Mouse (Mus musculus) heart, embryonic 16.5 days (tissue): ENCODE data around the gene Ctbs. TPM values are rescaled to one million over a fixed set of nuclear protein-coding genes. Genes with fewer than 3 reads are reported as not detected.
A peak's percentile ranks its signal among the peaks of the same experiment; 100 is the strongest.

ENCODE experiments used
- ATAC-seq: fragments of 200-750 bp; cut with Nextera tagmentation; replicated peaks from 2 replicates; pipeline ENCODE4 v1.8.0; 2017; ENCODE audit warnings: moderate number of reproducible peaks; ENCODE audit not compliant: insufficient read depth, low FRiP score; ENCODE audit errors: extremely low read depth
- H3K27ac ChIP-seq: fragments of 300-500 bp; sonication (generic); 2 replicates; pipeline ENCODE4 v1.5.1; 2014; ENCODE audit warnings: mild to moderate bottlenecking, low read length, control low read depth, moderate library complexity
- H3K27me3 ChIP-seq: fragments of 300-500 bp; sonication (generic); 2 replicates; pipeline ENCODE4 v1.6.1; 2014; ENCODE audit warnings: low read length, mixed read lengths; ENCODE audit not compliant: control insufficient read depth, insufficient read depth
- H3K36me3 ChIP-seq: fragments of 300-500 bp; sonication (generic); 2 replicates; pipeline ENCODE4 v1.6.1; 2014; ENCODE audit not compliant: control insufficient read depth, insufficient read depth
- H3K4me1 ChIP-seq: fragments of 300-500 bp; sonication (generic); 2 replicates; pipeline ENCODE4 v1.6.1; 2014; ENCODE audit warnings: low read length, mixed read lengths; ENCODE audit not compliant: control insufficient read depth, insufficient read depth
- H3K4me2 ChIP-seq: fragments of 300-500 bp; sonication (generic); 2 replicates; pipeline ENCODE4 v1.6.1; 2014; ENCODE audit warnings: low read depth, mild to moderate bottlenecking, control low read depth, low read length
- H3K4me3 ChIP-seq: fragments of 300-500 bp; sonication (generic); 2 replicates; pipeline ENCODE4 v1.5.1; 2014; ENCODE audit warnings: mild to moderate bottlenecking, control low read depth, low read length
- H3K9ac ChIP-seq: fragments of 300-500 bp; sonication (generic); 2 replicates; pipeline ENCODE4 v1.6.1; 2014; ENCODE audit warnings: low read length, control low read depth
- H3K9me3 ChIP-seq: fragments of 300-500 bp; sonication (generic); replicated peaks from 2 replicates; pipeline ENCODE4 v1.6.1; 2016; ENCODE audit warnings: low read length; ENCODE audit not compliant: control insufficient read depth
- WGBS: fragments of 180-500 bp; shearing (Covaris S2); extraction: QIAGEN DNeasy Blood & Tissue Kit; methylation state at CpG from one replicate; pipeline ENCODE4 v1.1.7; 2014; 5-methylcytosine and 5-hydroxymethylcytosine counted together
- polyA plus RNA-seq: library from polyadenylated mRNA; unstranded; fragments of >200 nt; fragmentation: Nextera tagmentation; extraction: Ambion mirVana; gene quantifications from 2 replicates; pipeline ENCODE4 v1.2.1, GENCODE M21; 2015

Gene Ctbs
- polyA plus RNA-seq, 1 experiment from 2014 or later = 8.7 TPM

DNA sequence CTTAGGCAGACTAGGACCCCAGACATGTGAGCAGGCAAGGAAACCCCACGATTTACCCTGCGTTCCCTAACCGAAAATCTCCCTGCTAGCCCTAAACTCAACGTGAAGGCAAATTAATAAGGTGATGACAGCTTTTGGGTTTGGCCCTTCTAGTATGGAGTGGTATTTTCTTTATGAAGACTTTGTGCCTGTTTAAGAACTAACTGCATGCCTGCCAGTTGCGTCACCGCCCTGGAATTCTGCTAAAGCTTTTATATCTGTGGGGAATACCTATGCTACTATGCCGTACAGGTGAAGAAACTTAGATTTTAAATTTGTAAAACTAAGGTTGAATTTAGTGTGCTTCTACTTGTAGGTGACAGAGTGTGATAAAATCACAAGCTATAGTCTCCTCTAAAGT is 37.1 kb upstream of the Ctbs start:
- H3K4me1 ChIP-seq = peaks cover 11% of the 10 kb centered on the region
- H3K4me2 ChIP-seq = no peak overlapping the region
- no peaks in the 10 kb centered on the region for H3K27me3 ChIP-seq
- ATAC-seq = no peak
- H3K9ac ChIP-seq = no peak overlapping the region
- no peak overlapping the region for H3K27ac ChIP-seq
- H3K9me3 ChIP-seq = no peaks in the 10 kb centered on the region
- H3K36me3 ChIP-seq = no peaks in the 10 kb centered on the region
- no peak overlapping the region for H3K4me3 ChIP-seq
- WGBS = 70% methylated on average over 7 of the region's 7 CpGs

DNA sequence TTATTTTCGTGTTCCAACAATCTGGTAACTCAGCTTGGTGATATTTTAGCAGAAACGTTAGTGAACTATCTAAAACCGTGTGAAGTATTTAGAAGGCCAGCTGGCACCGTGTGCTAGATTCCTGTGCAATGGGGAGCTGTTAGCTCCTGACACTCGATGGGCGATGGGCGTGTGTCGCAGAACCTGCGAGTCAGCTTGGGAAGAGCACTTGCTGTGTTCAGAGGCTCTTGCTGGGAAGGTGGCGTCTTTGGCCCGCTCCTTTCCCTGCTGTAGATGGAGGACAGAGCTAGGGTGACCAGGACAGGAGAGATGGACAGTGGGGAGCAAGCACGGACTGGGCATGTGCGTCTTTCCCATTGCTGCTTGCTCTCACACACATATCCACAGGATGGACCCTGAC is 36.6 kb upstream of the Ctbs start:
- ATAC-seq = no peak
- Histone ChIP-seq H3K36me3 (no peaks in the 10 kb centered on the region), H3K4me1 (peaks cover 11% of the 10 kb centered on the region), H3K27ac (no peak overlapping the region), H3K4me2 (no peak overlapping the region), H3K4me3 (no peak overlapping the region), H3K27me3 (no peaks in the 10 kb centered on the region), H3K9ac (no peak overlapping the region), H3K9me3 (no peaks in the 10 kb centered on the region)
- WGBS = 78% methylated on average over 13 of the region's 13 CpGs

DNA sequence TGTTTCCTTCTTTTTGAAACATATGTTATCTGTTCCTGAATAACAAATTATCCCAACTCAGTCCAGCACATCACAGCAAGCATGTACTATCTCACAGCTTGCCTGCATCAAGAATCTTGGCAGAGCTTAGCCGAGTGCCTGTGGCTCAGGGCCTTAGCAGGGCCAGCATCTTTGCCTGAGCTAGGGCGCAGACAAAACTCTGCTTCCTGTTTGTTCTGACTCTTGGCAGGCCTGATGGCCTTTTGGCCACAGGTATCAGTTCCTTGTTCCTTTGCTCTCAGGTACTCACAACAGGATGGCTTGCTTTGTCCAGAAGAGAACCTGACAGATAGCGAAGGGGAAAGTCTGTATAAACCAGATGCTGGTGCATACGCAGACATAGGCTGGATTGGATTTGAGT is 35.6 kb upstream of the Ctbs start:
- H3K4me2 ChIP-seq = no peak overlapping the region
- H3K9ac ChIP-seq = no peak overlapping the region
- 70% methylated on average over 4 of the region's 4 CpGs for WGBS
- no peaks in the 10 kb centered on the region for H3K27me3 ChIP-seq
- no peak for ATAC-seq
- no peak overlapping the region for H3K27ac ChIP-seq
- H3K9me3 ChIP-seq = no peaks in the 10 kb centered on the region
- H3K4me1 ChIP-seq = peaks cover 11% of the 10 kb centered on the region
- no peak overlapping the region for H3K4me3 ChIP-seq
- no peaks in the 10 kb centered on the region for H3K36me3 ChIP-seq

DNA sequence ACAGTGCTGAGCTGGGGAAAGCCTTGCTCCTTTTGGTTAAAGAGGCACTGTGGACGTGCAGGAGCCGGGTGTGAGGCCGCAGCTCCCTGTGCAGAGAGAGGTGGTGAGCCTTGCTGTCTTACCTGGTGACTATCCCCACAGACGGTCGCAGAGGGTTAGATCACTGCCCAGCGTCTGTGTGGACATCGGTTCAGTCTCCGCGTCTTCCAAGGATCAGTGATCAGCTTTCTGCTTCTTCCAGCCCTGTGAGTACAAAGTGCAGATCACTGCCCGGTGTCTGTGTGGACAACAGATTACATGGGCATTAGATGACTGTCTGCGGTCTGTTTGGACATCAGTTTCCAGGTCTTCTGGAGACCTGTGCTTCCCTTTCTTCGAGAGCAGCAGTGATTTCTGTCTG is 35.0 kb upstream of the Ctbs start:
- ATAC-seq = no peak
- Histone ChIP-seq H3K9ac (no peak overlapping the region), H3K4me3 (no peak overlapping the region), H3K4me1 (peaks cover 11% of the 10 kb centered on the region), H3K36me3 (0 out of 2 replicates have a peak, but pooled peaks cover 3% of the 10 kb centered on the region), H3K27ac (no peak overlapping the region), H3K9me3 (no peaks in the 10 kb centered on the region), H3K4me2 (no peak overlapping the region), H3K27me3 (no peaks in the 10 kb centered on the region)
- WGBS = 84% methylated on average over 12 of the region's 12 CpGs

DNA sequence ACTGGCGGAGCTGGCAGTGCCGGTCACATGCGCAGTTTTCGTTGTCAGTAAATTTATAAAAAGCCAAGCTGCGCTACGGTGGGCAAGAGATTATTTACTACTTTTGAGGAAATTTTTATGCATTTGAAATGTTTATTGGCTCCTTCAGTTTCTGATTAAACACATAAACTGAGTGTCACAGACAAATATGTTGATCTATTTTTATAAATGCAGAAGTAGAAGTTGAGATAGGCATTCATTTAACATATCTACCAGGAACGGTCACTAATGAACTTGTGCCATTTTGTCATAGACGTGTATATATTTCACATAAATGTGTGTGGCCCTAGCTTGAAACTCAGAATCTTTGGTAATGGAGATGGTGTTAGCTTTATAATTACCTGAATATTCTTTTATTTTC is 31.7 kb upstream of the Ctbs start:
- peaks cover 6% of the 10 kb centered on the region; the same call in 1 of the 2 replicates for H3K4me1 ChIP-seq
- H3K4me2 ChIP-seq = no peak overlapping the region
- no peak overlapping the region for H3K9ac ChIP-seq
- ATAC-seq = no peak
- no peaks in the 10 kb centered on the region for H3K9me3 ChIP-seq
- no peak overlapping the region for H3K4me3 ChIP-seq
- H3K36me3 ChIP-seq = 0 out of 2 replicates have a peak, but pooled peaks cover 3% of the 10 kb centered on the region
- H3K27me3 ChIP-seq = no peaks in the 10 kb centered on the region
- no peak overlapping the region for H3K27ac ChIP-seq
- whole genome bisulfite sequencing = 93% methylated on average over 8 of the region's 8 CpGs

DNA sequence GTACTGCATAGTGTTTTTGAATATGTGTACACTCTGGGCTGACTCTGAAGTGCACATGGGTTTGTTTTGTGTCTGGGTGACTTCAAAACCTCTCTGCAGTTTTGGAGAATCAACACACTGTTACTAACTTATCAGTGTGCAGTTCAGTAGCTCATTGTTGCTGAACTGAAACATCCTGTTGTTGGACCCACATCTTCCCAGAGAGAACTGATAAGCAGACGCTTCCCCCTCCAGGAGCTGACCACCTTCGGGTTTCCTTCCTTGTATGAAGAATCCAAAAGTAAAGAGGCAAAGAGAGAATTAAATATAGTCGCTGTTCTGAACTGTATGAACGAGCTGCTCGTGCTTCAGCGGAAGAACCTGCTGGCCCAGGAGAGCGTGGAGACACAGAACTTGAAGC is 30.7 kb upstream of the Ctbs start:
- no peak overlapping the region for H3K4me2 ChIP-seq
- 0 out of 2 replicates have a peak overlapping the region, but pooled peaks have one; percentile 19 for H3K27ac ChIP-seq
- peak; percentile 25; the same call in 1 of the 2 replicates for ATAC-seq

DNA sequence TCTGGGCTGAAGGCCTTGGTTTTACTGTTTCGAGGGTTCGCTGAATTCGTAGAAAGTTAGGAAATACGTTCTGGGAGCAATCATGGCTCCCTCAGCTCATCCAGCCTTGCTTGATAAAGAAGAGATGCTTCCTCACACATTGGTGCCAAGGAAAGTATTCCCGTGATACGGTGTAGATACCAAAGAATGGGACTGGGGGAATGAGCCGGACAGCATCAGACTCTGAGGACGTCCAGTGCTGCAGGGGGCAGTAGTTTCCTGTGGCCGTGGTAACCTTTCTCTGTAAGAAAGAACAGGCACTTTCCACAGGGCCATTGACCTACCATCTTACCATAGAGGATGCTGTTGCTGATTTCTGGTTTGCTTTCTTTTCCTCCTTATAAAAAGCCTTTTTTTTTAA is 30.1 kb upstream of the Ctbs start:
- WGBS = 76% methylated on average over 9 of the region's 9 CpGs
- Histone ChIP-seq H3K4me1 (peaks cover 6% of the 10 kb centered on the region; the same call in 1 of the 2 replicates), H3K36me3 (peaks cover 6% of the 10 kb centered on the region; the same call in 1 of the 2 replicates), H3K9ac (no peak overlapping the region), H3K27ac (0 out of 2 replicates have a peak overlapping the region, but pooled peaks have one; percentile 19), H3K9me3 (no peaks in the 10 kb centered on the region), H3K27me3 (no peaks in the 10 kb centered on the region), H3K4me3 (no peak overlapping the region), H3K4me2 (no peak overlapping the region)
- no peak for ATAC-seq

More for the DNA sequence above, 30.7 kb upstream of the Ctbs start:
- Histone ChIP-seq H3K4me3 (no peak overlapping the region), H3K9ac (no peak overlapping the region), H3K4me1 (peaks cover 6% of the 10 kb centered on the region; the same call in 1 of the 2 replicates), H3K36me3 (peaks cover 6% of the 10 kb centered on the region; the same call in 1 of the 2 replicates), H3K27me3 (no peaks in the 10 kb centered on the region), H3K9me3 (no peaks in the 10 kb centered on the region)
- 65% methylated on average over 7 of the region's 7 CpGs for WGBS

DNA sequence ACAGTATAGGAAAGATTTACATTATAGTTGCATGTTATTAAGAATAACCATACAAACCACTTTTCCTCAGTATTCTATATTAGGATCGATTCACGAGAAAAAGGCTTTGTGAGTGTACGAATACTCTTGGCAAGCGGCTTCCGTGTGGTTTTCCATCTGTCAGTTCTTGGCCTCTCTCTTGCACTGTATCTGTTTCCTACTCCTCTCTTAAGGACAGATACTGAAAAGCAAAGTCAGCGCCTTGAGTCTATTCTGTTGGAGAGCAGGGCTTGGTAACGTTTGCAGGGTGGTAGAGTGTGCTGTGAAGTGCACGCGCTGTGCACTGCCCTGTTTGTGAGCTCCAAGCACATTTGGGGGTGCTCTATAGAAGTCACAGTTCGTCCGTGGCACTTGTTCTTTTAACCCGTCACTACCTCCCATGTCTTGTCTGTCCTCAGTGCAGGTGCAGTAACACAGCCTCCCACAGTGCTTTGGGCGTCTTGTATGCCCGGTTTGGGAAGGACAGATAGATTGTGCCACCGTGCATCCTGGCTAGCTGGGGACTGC is 29.5 kb upstream of the Ctbs start:
- peaks cover 6% of the 10 kb centered on the region; the same call in 1 of the 2 replicates for H3K4me1 ChIP-seq
- no peak overlapping the region for H3K4me2 ChIP-seq
- no peak overlapping the region for H3K4me3 ChIP-seq
- peaks cover 6% of the 10 kb centered on the region; the same call in 1 of the 2 replicates for H3K36me3 ChIP-seq
- H3K27me3 ChIP-seq = no peaks in the 10 kb centered on the region
- no peak for ATAC-seq
- H3K9ac ChIP-seq = no peak overlapping the region
- no peaks in the 10 kb centered on the region for H3K9me3 ChIP-seq
- no peak overlapping the region for H3K27ac ChIP-seq
- WGBS = 84% methylated on average over 15 of the region's 15 CpGs

DNA sequence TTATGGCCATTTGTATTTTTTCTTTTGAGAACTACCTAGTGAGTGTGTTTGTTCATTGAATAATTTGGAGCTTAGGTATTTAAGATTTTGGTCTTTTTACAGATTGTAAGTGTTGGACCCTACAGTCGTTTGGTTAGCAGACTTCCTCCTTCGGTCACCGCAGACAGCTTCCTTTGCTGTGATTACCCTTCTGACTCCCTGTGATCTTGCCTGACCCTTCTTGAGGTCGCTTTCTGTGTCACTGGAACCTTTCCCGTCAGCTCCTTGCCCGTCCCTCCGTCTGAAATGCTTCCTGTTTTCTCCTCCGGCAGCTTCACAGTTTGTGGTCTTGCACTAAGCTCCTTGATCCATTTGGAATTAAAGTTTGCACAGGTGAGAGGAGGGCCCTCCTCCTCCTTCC is 27.8 kb upstream of the Ctbs start:
- Histone ChIP-seq H3K36me3 (peaks cover 6% of the 10 kb centered on the region; the same call in 1 of the 2 replicates), H3K4me1 (peaks cover 6% of the 10 kb centered on the region; the same call in 1 of the 2 replicates), H3K27ac (no peak overlapping the region), H3K9ac (no peak overlapping the region), H3K27me3 (no peaks in the 10 kb centered on the region), H3K4me3 (no peak overlapping the region), H3K4me2 (no peak overlapping the region), H3K9me3 (no peaks in the 10 kb centered on the region)
- ATAC-seq = no peak
- 45% methylated on average over 8 of the region's 8 CpGs for WGBS
